Mouse (Mus musculus): ENCODE results near the gene Gpx3. TPM values are rescaled to one million over a fixed set of nuclear protein-coding genes. Genes with fewer than 3 reads are reported as not detected.

Gpx3 gene
- polyA plus RNA-seq, 1 experiment from 2014 or later, result 1,215 TPM

- no peaks in the 10 kb centered on the region for H3K27me3 ChIP-seq
- no peak for TF ChIP-seq CTCF (IDR thresholded peaks at IDR 0.05)
- ATAC-seq (no peak), DNase-seq (ENCODE audit: low read depth, low spot score) (no peak)
- ChIA-PET CTCF (interaction anchor here (0.7 kb wide), 1 partner anchor 79 kb away, joined by 3 read pairs; no protein-coding TSS in a partner anchor), POLR2A (no interaction called here)
- in situ Hi-C loops (cut with MboI; ENCODE audit: low pct_unique_long_range_greater_than_20kb), result loop anchor here (10.0 kb wide), 1 partner anchor 311 kb away; no protein-coding TSS in a partner anchor
Observed at GRCm38 (mm10) chr11:54865330-54866085, 36.7 kb upstream of the Gpx3 start.

DNA sequence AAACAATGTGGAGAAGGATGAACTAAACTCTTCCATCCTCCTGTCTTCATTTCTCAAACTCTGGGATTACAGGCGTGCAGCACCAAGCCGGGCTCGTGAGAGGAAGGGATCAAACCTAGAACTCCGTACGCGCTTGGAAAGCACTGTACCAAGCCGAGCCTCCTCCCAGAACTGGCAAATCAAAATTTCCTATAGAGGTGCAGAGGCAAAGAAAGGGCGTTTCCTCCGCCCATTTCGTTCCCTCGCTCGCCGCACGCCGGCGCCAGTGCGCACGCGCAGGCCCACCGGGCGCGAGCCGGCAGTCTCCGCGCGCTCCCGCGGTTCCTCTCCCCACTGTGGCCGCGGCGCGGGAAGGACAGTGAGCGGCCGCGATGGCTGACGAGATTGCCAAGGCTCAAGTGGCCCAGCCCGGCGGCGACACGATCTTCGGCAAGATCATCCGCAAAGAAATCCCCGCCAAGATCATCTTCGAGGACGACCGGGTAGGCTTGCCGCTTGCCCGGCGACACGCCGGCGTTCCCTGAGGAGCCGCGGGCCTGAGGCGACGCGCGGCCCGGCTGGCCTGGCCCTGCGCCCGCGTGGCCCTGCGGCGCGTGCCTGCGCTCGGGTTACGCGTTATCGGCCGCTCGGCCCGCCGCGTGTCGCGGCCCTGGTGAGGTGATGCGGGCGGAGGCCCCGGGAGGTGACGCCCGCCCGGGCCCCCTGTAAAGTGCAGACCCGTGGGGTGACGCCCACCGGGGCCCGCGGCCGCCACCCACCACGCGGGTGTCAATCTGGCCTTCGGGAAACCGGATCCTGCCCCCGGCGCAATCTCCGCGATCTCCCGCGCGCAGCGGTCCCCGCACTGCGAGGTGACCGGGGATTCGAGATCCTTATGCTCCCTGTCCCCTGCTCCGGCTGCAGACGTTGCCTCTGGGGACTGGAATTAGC, 35.9 kb upstream of the Gpx3 start, which contains the start of gene Hint1:
Hint1 (plus strand) TSS at position 265 of the 930 bp plus-strand sequence.
- no peaks in the 10 kb centered on the region for H3K27me3 ChIP-seq
- TF ChIP-seq CTCF (IDR thresholded peaks at IDR 0.05), result no peak
- ATAC-seq (peak; percentile 72), DNase-seq (ENCODE audit: low read depth, low spot score) (peak; percentile 43)
- ChIA-PET POLR2A (no interaction called here), CTCF (interaction anchor here (0.7 kb wide), 1 partner anchor 80 kb away, joined by 3 read pairs; no protein-coding TSS in a partner anchor)
- in situ Hi-C loops (cut with MboI; ENCODE audit: low pct_unique_long_range_greater_than_20kb), result loop anchor here (10.0 kb wide), 1 partner anchor 312 kb away; no protein-coding TSS in a partner anchor

DNA sequence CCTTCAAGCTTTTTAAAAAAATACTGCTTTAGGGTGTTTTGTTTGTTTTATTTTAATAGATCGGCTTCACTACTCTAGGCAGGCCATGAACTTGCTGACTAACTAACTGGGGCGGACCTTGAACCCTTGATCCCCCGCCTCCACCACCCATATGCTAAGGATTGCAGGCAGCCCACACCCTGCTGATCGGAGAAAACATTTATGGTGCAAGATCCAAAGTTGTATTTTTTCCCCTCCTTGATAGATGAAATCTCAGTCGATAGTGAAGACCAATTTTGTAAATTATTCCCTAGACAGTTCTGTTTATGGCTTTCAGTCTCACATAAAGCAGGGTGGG, 35.2 kb upstream of the Gpx3 start:
- DNase-seq (ENCODE audit: low read depth, low spot score) (no peak), ATAC-seq (no peak)
- no peaks in the 10 kb centered on the region for H3K27me3 ChIP-seq
- CTCF ChIA-PET, result interaction anchor here (2.4 kb wide), 1 partner anchor 61 kb away, joined by 8 read pairs; no protein-coding TSS in a partner anchor
- POLR2A ChIA-PET, result no interaction called here
- TF ChIP-seq CTCF (IDR thresholded peaks at IDR 0.05), result no peak
- in situ Hi-C loops (cut with MboI; ENCODE audit: low pct_unique_long_range_greater_than_20kb), result loop anchor here (10.0 kb wide), 1 partner anchor 312 kb away; no protein-coding TSS in a partner anchor

DNA sequence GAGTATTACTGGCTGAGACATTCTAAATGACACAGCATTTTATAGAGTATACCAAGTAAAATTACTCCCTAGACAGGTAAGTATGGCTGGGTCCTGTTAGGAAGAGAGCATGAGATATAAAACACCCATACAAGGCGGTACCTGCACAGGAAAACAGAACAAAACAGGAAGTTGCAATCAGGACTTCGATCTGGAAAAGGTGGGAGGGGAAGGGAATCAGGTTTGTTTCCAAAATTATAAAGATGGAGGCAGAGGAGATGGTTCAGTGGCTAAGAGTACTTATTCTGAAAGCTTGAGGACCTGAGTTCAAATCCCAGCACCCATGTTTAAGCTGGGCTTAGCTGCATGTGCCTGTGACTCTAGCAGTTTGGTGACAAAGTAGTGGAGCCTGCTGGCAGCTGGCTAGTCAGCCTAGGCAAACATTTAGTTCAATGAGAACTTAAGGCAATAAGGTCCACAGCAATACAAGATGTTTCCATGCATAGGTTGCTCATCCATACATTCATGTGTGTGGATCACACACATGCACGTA, 34.3 kb upstream of the Gpx3 start:
- no peaks in the 10 kb centered on the region for H3K27me3 ChIP-seq
- ATAC-seq, result no peak
- DNase-seq (ENCODE audit: low read depth, low spot score), result no peak
- no peak for TF ChIP-seq CTCF (IDR thresholded peaks at IDR 0.05)
- CTCF ChIA-PET, result interaction anchor here (2.4 kb wide), 1 partner anchor 60 kb away, joined by 8 read pairs; no protein-coding TSS in a partner anchor
- POLR2A ChIA-PET, result no interaction called here
- in situ Hi-C loops (cut with MboI; ENCODE audit: low pct_unique_long_range_greater_than_20kb), result loop anchor here (10.0 kb wide), 1 partner anchor 313 kb away; no protein-coding TSS in a partner anchor

DNA sequence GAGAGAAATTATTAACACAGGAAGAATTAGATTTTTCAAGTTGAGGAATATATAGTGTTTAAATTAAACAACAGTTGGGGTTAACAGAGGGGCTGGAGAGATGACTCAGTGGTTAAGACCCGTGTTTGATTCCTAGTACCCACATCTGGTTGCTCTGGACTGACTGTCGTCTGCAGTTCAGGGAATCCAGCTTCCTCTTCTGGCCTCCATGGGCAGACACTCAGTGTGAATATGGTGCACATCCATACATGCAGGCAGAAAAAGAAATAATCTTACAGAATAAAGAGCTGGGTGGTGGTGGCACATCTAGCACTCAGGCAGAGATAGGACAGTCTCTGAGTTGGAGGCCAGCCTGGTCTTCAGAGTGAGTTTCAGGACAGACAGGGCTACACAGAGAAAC, 33.8 kb upstream of the Gpx3 start:
- H3K27me3 ChIP-seq, result no peaks in the 10 kb centered on the region
- in situ Hi-C loops (cut with MboI; ENCODE audit: low pct_unique_long_range_greater_than_20kb), result loop anchor here (10.0 kb wide), 1 partner anchor 314 kb away; no protein-coding TSS in a partner anchor
- CTCF ChIA-PET, result interaction anchor here (0.7 to 2.4 kb wide), 2 partner anchors 10 to 60 kb away, joined by 3 to 8 read pairs; no protein-coding TSS in a partner anchor
- no peak for ATAC-seq
- POLR2A ChIA-PET, result interaction anchor here (1.0 kb wide), 1 partner anchor 160 kb away, joined by 9 read pairs; no protein-coding TSS in a partner anchor
- no peak for DNase-seq (ENCODE audit: low read depth, low spot score)
- no peak for TF ChIP-seq CTCF (IDR thresholded peaks at IDR 0.05)

- DNase-seq (ENCODE audit: low read depth, low spot score) (no peak), ATAC-seq (no peak)
- in situ Hi-C loops (cut with MboI; ENCODE audit: low pct_unique_long_range_greater_than_20kb), result loop anchor here (10.0 kb wide), 1 partner anchor 315 kb away; no protein-coding TSS in a partner anchor
- ChIA-PET CTCF (interaction anchor here (0.7 to 2.4 kb wide), 2 partner anchors 10 to 59 kb away, joined by 3 to 8 read pairs; no protein-coding TSS in a partner anchor), POLR2A (interaction anchor here (1.0 kb wide), 1 partner anchor 159 kb away, joined by 9 read pairs; no protein-coding TSS in a partner anchor)
- no peak for TF ChIP-seq CTCF (IDR thresholded peaks at IDR 0.05)
- no peaks in the 10 kb centered on the region for H3K27me3 ChIP-seq
Observed at GRCm38 (mm10) chr11:54869318-54869717, 32.9 kb upstream of the Gpx3 start.

DNA sequence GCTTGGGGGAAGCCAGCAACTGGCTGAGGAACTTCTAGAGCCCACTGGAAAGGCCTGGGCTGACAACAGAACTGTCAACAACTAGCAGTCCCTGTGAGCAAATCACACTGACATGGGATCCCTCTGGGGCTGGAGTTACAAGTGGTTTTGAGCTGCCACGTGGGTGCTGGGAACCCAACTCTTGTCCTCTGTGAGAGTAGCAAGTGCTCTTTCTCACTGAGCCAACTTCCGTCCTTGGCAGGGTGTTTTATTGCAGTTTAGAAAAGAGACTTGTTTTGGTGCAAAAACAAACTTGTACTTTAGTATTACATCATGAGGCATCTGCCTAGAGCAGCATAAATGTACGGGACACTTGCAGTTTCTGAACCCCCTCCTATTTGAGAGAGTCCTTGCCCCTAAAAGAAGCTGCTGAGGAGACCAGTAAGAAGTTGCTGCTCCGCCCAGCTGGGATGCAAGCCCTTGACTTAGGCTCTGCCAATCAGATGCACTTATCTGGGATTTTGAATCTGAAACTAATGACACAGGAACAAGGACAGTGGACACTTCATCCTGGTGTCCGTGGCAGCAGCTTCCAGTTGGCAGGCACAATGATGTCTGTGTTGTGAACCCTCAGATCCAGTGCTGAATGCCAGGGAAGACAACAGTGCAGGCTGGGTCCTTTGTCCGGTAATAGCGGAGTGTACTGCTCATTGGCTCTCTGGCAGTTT, 30.3 kb upstream of the Gpx3 start:
- no peak for TF ChIP-seq CTCF (IDR thresholded peaks at IDR 0.05)

GRCm38 (mm10) chr11:54876031-54876430, 26.2 kb upstream of the Gpx3 start:
- no peaks in the 10 kb centered on the region for H3K27me3 ChIP-seq
- in situ Hi-C loops (cut with MboI; ENCODE audit: low pct_unique_long_range_greater_than_20kb), result loop anchor here (5.0 to 10.0 kb wide), 3 partner anchors 111 to 279 kb away; partner anchors contain the start of gene Slc36a3
- CTCF ChIA-PET, result interaction anchor here (6.9 kb wide), 1 partner anchor 108 kb away, joined by 34 read pairs; no protein-coding TSS in a partner anchor
- POLR2A ChIA-PET, result interaction anchor here (0.7 to 1.1 kb wide), 2 partner anchors 52 to 107 kb away, joined by 3 read pairs; no protein-coding TSS in a partner anchor
- no peak for ATAC-seq
- DNase-seq (ENCODE audit: low read depth, low spot score), result no peak
- TF ChIP-seq CTCF (IDR thresholded peaks at IDR 0.05), result no peak

More for the DNA sequence above, 30.3 kb upstream of the Gpx3 start:
- ChIA-PET CTCF (interaction anchor here (0.9 to 1.9 kb wide), 2 partner anchors 9 to 56 kb away, joined by 3 to 9 read pairs; no protein-coding TSS in a partner anchor), POLR2A (interaction anchor here (1.1 to 1.3 kb wide), 3 partner anchors 10 to 110 kb away, joined by 3 read pairs; no protein-coding TSS in a partner anchor)
- in situ Hi-C loops (cut with MboI; ENCODE audit: low pct_unique_long_range_greater_than_20kb), result loop anchor here (10.0 kb wide), 1 partner anchor 283 kb away; the partner anchor contains the start of gene Slc36a3
- DNase-seq (ENCODE audit: low read depth, low spot score) (no peak), ATAC-seq (no peak)
- H3K27me3 ChIP-seq, result no peaks in the 10 kb centered on the region

DNA sequence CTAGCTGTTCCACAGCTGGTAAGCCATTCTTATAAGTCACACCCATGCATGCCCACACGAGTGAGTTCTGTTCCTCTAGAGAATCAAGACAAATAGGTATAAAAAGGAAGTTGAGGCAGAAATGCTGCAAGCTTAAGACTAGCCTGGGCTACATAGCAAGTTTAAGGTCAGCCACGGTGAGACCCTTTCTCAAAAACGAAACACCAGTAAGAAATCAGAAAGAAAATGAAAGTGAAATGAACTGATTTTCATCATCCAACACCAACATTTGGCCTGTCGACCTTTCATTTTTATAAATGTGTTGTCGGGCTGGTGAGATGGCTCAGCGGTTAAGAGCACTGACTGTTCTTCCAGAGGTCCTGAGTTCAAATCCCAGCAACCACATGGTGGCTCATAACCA, 23.4 kb upstream of the Gpx3 start:
- DNase-seq (ENCODE audit: low read depth, low spot score) (no peak), ATAC-seq (no peak)
- POLR2A ChIA-PET, result interaction anchor here (1.5 kb wide), 1 partner anchor 105 kb away, joined by 3 read pairs; no protein-coding TSS in a partner anchor
- CTCF ChIA-PET, result interaction anchor here (0.9 to 14.5 kb wide), 6 partner anchors 10 to 105 kb away, joined by 3 to 149 read pairs (median 21); partner anchors contain the start of gene Gpx3
- no peak for TF ChIP-seq CTCF (IDR thresholded peaks at IDR 0.05)
- H3K27me3 ChIP-seq, result no peaks in the 10 kb centered on the region
- in situ Hi-C loops (cut with MboI; ENCODE audit: low pct_unique_long_range_greater_than_20kb), result loop anchor here (5.0 to 10.0 kb wide), 3 partner anchors 108 to 276 kb away; partner anchors contain the start of gene Slc36a3
